Mouse (Mus musculus) brain, embryonic 14.5 days (tissue): ENCODE results near the gene F7.

Experiments used
- CTCF ChIP-seq: fragments of 200-500 bp; IDR thresholded peaks from 2 replicates; pipeline ENCODE4 v1.5.1; 2012; ENCODE audit warnings: inconsistent platforms, mild to moderate bottlenecking, moderate library complexity, borderline replicate concordance; ENCODE audit not compliant: insufficient read depth, insufficient read length; ENCODE audit errors: extremely low read depth
- POLR2A ChIP-seq: fragments of 200-500 bp; IDR thresholded peaks from 2 replicates; pipeline ENCODE4 v1.6.1; 2012; ENCODE audit warnings: mild to moderate bottlenecking, inconsistent platforms, borderline replicate concordance; ENCODE audit not compliant: poor library complexity, insufficient read depth, insufficient read length, severe bottlenecking; ENCODE audit errors: extremely low read depth

- TF ChIP-seq CTCF = no peak
- no peak for TF ChIP-seq POLR2A
Observed at GRCm38 (mm10) chr8:13021830-13022229, 4.0 kb upstream of the F7 start.
